Mouse (Mus musculus) neutrophil, adult 5-6 weeks (primary cell): ENCODE measurements around the gene Pithd1. TPM values are rescaled to one million over a fixed set of nuclear protein-coding genes. Genes with fewer than 3 reads are reported as not detected.

ENCODE experiments used
- ATAC-seq: fragments of 151-379, 151-347 bp; 2 replicates; pipeline ENCODE4 v1.8.0; 2017; ENCODE audit warnings: mild to moderate bottlenecking, moderate TSS enrichment; ENCODE audit not compliant: insufficient number of reproducible peaks, poor library complexity, low FRiP score, severe bottlenecking; ENCODE audit errors: extremely low read depth
- total RNA-seq: library from RNA; stranded (forward); fragments of 200-1000 nt; gene quantifications from 2 replicates; pipeline ENCODE4 v1.2.3, GENCODE M21; 2017

The Pithd1 gene
- total RNA-seq, result 58.7 and 77.3 TPM in 2 replicates

GRCm38 (mm10) chr4:135986943-135987710, at the start of gene Pithd1:
Pithd1 (minus strand) TSS chr4:135987264.
- ATAC-seq, result peak; percentile 79

GRCm38 (mm10) chr4:136035078-136035477, 48.0 kb upstream of the Pithd1 start:
- ATAC-seq, result no peak

GRCm38 (mm10) chr4:136033231-136033630, 46.2 kb upstream of the Pithd1 start:
- ATAC-seq, result no peak

GRCm38 (mm10) chr4:136030968-136031909, 44.2 kb upstream of the Pithd1 start:
- ATAC-seq, result no peak

GRCm38 (mm10) chr4:136028689-136029088, 41.6 kb upstream of the Pithd1 start:
- no peak for ATAC-seq

- peak; percentile 64 for ATAC-seq
These were observed 41.1 kb upstream of the Pithd1 start for GRCm38 (mm10) chr4:136028132-136028564.

GRCm38 (mm10) chr4:136027416-136028131, 40.5 kb upstream of the Pithd1 start:
- ATAC-seq, result no peak; the same call in 1 of the 2 replicates

- no peak for ATAC-seq
These were observed 38.3 kb upstream of the Pithd1 start for GRCm38 (mm10) chr4:136025350-136025749.

GRCm38 (mm10) chr4:136022924-136023323, 35.9 kb upstream of the Pithd1 start:
- no peak for ATAC-seq

- peak; percentile 99 for ATAC-seq
These were observed 34.5 kb upstream of the Pithd1 start, which contains the start of gene Eloa for GRCm38 (mm10) chr4:136021549-136022047. Eloa (minus strand) TSS chr4:136021763.

GRCm38 (mm10) chr4:136020743-136021548, 33.9 kb upstream of the Pithd1 start:
- peak; percentile 46; the same call in 1 of the 2 replicates for ATAC-seq

GRCm38 (mm10) chr4:136016059-136016602, 29.1 kb upstream of the Pithd1 start:
- no peak for ATAC-seq

GRCm38 (mm10) chr4:136010586-136010985, 23.5 kb upstream of the Pithd1 start:
- ATAC-seq, result no peak

- ATAC-seq, result no peak
These were observed 21.9 kb upstream of the Pithd1 start for GRCm38 (mm10) chr4:136008782-136009447.

- no peak for ATAC-seq
These were observed 19.8 kb upstream of the Pithd1 start for GRCm38 (mm10) chr4:136006821-136007220.

- ATAC-seq, result no peak
These were observed 17.9 kb upstream of the Pithd1 start for GRCm38 (mm10) chr4:136004921-136005320.

- no peak for ATAC-seq
These were observed 17.1 kb upstream of the Pithd1 start for GRCm38 (mm10) chr4:136004107-136004675.
